Mouse (Mus musculus): ENCODE measurements around the gene Ran. TPM values are rescaled to one million over a fixed set of nuclear protein-coding genes. Genes with fewer than 3 reads are reported as not detected.

The Ran gene
- polyA plus RNA-seq, 2 experiments from 2014 or later = 235 to 276 TPM

DNA sequence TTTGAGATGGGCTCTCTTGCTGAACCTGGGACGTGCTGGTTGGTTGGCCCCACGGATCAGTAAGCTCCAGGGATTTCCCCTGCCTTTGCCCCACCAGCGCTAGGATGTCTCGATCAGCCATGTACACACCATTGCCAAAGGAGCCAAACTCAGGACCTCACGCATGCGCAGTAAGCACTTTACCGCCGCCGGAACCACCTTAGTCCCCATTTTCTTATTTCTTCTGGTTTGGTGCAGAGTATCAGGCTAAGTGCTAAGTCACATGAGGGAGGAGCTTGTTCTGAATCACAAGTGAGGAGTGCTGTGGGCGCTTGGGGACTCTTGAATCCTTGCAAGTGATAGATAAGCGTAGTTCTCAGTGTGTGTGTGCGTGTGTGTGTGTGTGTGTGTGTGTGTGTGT, 45.4 kb downstream of the Ran start:
- ATAC-seq = no peak

DNA sequence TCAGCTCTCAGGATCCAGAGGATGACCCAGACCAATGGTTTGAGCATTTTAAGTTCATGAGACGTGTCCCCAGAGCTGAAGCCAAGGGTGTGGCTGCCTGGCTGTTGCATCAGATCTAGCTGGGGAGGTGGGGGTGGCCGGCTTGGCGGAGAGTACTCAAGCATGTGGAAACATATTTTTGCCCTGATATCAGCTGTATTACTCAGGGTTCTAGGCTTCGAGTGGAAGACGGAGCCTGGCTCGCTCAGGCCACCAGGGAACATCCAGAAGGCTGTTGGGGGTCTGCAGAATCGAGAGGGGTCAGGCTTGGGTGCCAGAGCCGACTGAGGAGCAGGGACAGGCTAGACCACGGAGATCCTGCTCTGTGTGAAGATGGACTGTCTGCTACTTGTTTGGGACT, 46.1 kb downstream of the Ran start:
- no peak for ATAC-seq

DNA sequence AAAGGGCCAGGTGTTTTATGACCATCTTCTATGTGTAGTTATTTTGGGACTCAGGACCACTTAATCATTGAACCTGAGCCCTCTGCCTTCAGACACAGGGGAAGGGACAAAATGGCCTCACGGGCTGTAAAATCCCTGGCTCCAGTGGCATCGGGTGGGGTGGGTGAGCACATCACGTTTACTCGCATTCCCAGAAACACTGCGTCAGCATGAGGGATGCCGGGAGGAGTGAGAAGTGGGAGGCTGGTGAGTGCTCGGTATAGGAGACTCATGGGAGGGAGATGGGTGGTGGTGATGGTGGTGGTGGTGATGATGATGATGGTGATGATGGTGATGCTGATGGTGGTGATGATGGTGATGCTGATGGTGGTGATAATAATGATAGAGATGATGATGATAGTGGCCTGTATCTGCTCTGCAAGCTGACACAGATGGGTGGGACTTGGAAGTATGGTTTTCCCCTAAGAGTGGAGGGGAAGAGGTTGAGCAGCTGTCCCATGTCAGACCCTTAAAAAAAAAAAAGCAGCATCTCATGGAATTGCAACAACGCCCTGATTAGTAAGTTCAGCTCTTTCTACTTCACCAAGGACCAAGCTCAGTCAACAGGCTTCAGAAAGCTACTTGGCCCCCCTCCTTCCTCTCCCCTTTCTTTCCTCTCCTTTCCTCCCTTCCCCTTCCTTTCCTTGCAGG, 46.8 kb downstream of the Ran start:
- ATAC-seq = no peak

DNA sequence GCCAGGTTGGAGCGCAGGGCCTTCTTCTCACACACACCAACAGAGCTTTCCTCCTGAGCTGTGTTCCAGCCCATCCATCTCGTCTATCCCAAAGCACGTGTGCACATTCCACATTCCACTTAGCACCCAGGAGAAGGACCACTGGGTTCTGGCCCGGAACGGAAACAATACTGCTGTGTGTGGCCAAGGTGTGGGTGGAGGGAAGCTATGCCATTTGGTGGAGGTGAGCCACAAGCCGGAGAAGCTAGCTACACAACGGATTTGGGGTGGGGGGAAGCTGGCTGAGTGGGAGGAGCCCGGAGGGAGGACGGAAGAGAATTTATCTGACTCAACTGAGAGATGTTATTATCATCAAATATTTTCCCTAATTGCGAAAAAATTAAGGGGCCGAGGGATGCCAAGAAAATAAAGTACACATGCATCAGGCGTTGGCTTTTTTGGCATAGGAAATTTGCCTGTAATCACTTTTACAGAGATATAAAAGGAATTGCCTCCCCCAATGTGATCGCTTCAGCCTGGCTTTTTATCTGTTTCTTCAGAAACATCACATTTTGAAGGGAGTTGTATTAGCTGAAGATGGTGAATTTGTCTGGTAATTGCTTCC, 47.5 kb downstream of the Ran start:
- ATAC-seq = no peak

DNA sequence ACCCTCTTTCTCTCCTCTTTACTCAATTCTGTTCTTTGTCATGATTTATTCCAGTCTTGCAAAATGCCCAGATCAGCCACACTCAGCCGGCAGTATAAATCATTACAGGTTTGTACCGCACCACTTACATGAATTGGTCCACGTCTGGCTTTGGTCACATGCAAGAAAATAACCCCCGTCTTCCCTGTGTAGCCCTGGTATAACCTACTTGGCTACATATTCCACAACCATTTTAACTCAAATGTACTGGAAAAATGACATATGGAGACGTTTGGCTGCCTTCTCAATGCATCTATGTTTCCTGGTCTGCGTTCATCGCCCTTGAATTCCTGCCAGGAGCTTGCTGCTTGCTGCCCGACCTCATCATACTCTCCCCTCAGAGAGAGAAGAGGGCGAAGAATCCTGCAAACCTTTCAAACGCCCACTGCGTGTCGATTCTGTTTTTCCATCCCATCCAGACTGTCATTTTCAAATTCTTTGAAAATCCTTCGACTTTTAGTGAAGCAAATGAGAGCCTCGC, 52.0 kb downstream of the Ran start:
- ATAC-seq = no peak

DNA sequence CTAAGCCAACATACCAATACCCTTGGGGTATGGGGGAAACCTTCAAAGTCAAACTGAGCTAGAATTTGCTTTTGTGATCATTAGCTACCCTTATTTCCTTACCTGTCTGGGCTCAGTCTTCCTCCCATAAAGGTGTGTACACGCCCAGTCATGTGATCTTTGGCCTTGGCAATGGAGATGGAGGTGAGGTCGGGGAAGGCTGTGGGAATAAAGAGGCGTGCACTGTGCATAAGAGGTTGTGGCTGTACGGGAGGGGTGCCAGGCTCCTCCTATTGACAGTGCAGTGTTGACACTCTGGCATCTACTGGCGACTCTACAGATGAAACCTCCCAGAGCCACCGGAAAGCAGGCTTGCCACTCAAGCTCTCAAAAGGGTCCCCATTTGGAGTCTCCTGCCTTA, 53.5 kb downstream of the Ran start:
- no peak for ATAC-seq

Other genes starting within 250 kb of the Ran start
- gene Rimbp2, start 66.6 kb upstream of the Ran start, polyA plus RNA-seq (2017; shearing (Covaris generic)) = under 1 TPM in 1 of 2 experiments, not detected in 1; 0.08 TPM
- 1 to 10 TPM; 2.0 to 2.4 TPM for gene Stx2, start 11.5 kb upstream of the Ran start, polyA plus RNA-seq (2017; shearing (Covaris generic))
- gene Adgrd1, start 76.7 kb downstream of the Ran start, polyA plus RNA-seq (2017; shearing (Covaris generic)) = 1 to 10 TPM; 1.0 to 1.2 TPM

All from CD4-positive, CD25-positive, alpha-beta regulatory T cell, adult 4 months (primary cell).